Mouse (Mus musculus): ENCODE data around the gene Synj2. TPM values are rescaled to one million over a fixed set of nuclear protein-coding genes. Genes with fewer than 3 reads are reported as not detected.

Synj2 gene
- polyA plus RNA-seq, 1 experiment = 3.1 TPM

DNA sequence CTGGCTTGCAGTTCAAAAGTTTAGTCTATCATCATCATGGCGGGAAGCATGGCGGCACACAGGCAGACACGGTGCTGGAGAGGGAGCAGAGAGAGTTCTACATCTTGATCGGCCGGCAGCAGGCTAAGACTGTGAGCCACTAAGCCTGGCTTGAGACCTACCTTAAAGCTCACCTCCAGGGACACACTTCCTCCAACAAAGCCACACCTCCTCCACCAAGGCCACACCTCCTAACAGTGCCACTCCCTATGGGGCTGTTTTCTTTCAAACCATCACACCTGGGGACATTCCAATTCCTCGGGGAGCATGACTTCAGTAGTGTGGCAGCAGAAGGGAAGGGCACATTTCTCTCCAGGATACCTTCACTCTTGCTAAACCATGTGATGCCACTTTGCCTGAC, 27.5 kb downstream of the Synj2 start:
- H3K4me3 ChIP-seq (replicated peaks; ENCODE audit: control insufficient read depth, low read depth, low read length) = no peak overlapping the region
- WGBS = 84% methylated on average over 6 of the region's 6 CpGs
- no peaks in the 10 kb centered on the region for H3K4me1 ChIP-seq (ENCODE audit: control insufficient read depth, insufficient read depth, low read length)
- TF ChIP-seq CTCF (IDR thresholded peaks at IDR 0.05; ENCODE audit: control insufficient read depth, insufficient read depth, low read length) (no peak), POLR2A (IDR thresholded peaks at IDR 0.05; ENCODE audit: borderline replicate concordance, control insufficient read depth, low read depth, low read length) (no peak)
- no peak overlapping the region for H3K27ac ChIP-seq (ENCODE audit: control insufficient read depth, insufficient read depth, low read depth, low read length, poor library complexity)

DNA sequence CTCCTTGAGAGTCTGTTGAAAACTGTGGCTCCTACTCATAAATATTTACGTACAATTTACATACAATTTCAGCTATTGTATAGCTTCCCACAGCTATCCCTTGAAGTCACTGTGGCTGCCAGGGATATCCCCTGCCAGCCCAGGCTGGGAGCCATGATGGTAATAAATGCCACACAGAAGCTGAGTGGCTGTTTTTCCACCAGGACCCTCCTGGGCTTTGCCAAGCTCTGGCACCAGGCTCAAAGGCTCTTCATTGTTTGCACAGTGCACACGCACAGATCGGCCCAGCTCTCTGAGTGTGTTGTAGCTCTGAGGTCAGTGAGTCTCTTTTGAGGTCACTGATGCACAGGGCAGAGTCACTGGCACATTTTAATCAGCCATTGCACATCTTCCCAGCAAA, 28.2 kb downstream of the Synj2 start:
- 84% methylated on average over 3 of the region's 3 CpGs for WGBS
- Histone ChIP-seq H3K4me3 (replicated peaks; ENCODE audit: control insufficient read depth, low read depth, low read length) (no peak overlapping the region), H3K4me1 (ENCODE audit: control insufficient read depth, insufficient read depth, low read length) (no peaks in the 10 kb centered on the region), H3K27ac (ENCODE audit: control insufficient read depth, insufficient read depth, low read depth, low read length, poor library complexity) (no peak overlapping the region)
- TF ChIP-seq CTCF (IDR thresholded peaks at IDR 0.05; ENCODE audit: control insufficient read depth, insufficient read depth, low read length) = no peak
- no peak for TF ChIP-seq POLR2A (IDR thresholded peaks at IDR 0.05; ENCODE audit: borderline replicate concordance, control insufficient read depth, low read depth, low read length)

DNA sequence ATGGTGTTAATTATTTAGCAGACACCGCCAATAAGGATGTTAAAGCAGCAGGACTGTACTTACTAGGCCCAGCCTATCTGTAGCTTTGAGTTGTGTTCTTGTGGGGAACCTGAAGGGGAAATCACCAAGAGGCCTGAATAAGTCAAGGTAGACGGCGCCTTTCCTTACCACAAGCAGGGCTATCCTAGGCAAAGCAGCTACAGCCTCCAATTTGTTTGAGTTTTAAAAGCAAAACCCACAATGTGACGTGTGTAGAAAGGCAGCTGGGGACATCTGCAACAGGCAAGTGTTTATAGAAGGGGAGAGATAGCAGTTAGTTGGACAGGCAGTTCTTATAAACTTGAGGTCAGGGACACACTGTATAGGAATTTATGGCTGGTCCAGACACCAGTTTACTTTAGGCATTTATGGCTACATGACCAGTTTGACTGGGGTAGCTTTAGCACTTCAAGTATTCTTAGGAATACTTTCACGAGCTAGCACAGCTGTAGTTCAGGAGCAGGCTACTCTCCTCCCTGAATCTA, 29.3 kb downstream of the Synj2 start:
- TF ChIP-seq POLR2A (IDR thresholded peaks at IDR 0.05; ENCODE audit: borderline replicate concordance, control insufficient read depth, low read depth, low read length) = no peak
- no peak overlapping the region for H3K27ac ChIP-seq (ENCODE audit: control insufficient read depth, insufficient read depth, low read depth, low read length, poor library complexity)
- WGBS = 79% methylated on average over 5 of the region's 5 CpGs
- no peaks in the 10 kb centered on the region for H3K4me1 ChIP-seq (ENCODE audit: control insufficient read depth, insufficient read depth, low read length)
- H3K4me3 ChIP-seq (replicated peaks; ENCODE audit: control insufficient read depth, low read depth, low read length) = no peak overlapping the region

DNA sequence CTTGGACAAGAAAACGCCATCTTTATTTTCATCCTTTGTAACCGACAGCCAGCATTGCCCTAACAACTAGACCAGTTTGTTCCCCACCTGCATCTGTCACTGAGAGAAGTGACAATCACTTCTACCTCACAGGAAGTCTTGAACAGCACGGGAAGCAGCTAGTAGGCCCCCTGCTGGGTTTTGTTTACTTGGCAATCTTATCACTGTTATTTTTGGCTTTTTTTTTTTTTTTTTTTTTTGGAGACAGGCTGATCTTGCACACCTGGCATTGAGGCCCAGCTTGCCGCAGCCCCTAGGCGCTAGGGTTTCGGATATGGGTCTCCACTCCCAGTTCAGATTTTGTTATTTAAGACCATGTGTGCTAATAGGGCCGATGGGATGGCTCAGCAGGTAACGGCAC, 32.5 kb downstream of the Synj2 start:
- TF ChIP-seq POLR2A (IDR thresholded peaks at IDR 0.05; ENCODE audit: borderline replicate concordance, control insufficient read depth, low read depth, low read length) (no peak), CTCF (IDR thresholded peaks at IDR 0.05; ENCODE audit: control insufficient read depth, insufficient read depth, low read length) (no peak)
- Histone ChIP-seq H3K4me3 (replicated peaks; ENCODE audit: control insufficient read depth, low read depth, low read length) (no peak overlapping the region), H3K27ac (ENCODE audit: control insufficient read depth, insufficient read depth, low read depth, low read length, poor library complexity) (no peak overlapping the region), H3K4me1 (ENCODE audit: control insufficient read depth, insufficient read depth, low read length) (peaks cover 3% of the 10 kb centered on the region)
- WGBS = 71% methylated on average over 8 of the region's 8 CpGs

DNA sequence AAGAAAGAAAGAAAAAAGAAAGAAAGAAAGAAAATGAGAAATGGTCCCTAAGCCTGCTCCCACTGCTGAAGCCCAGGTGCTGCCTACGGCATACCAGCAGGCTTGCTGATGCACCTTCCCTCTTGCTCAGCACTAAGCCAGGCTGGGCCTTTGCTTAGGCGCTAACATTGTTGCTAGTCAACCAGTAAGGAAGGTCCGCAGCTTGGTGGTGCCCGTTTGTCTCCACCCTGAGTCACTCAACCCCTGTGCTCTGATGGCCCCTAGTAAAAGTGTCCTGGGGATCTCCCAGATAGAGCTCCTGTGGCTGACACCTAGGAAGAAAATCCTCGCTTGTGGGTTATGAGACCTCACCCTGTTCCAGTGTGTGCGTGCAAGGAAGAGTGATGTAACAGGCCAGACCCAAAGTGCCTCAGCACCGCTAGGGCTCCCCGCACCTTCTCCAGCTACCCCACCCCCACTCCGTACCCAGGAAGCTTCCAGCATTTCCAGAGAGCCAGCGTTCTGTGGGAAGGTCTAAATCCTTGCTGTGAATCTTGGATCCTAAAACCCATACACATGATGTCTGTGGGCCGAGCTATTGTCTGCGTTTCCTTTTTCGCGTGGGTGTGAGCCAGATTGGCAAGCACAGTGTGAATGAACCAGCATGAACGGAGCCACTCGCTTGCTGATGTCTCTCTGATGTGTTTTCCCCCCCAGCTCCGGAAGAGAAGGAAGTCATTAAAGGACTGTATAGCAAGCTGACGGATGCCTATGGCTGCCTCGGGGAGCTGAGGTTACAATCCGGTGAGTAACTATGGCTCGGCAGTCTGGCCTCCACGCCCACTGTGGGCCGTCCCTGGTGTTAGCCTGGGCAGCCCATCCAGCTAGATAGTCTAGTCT, 34.3 kb downstream of the Synj2 start:
- peak overlapping the region; percentile 51 for H3K27ac ChIP-seq (ENCODE audit: control insufficient read depth, insufficient read depth, low read depth, low read length, poor library complexity)
- H3K4me3 ChIP-seq (replicated peaks; ENCODE audit: control insufficient read depth, low read depth, low read length) = peak overlapping the region; percentile 51
- 8% methylated on average over 23 of the region's 23 CpGs for WGBS
- H3K4me1 ChIP-seq (ENCODE audit: control insufficient read depth, insufficient read depth, low read length) = peaks cover 3% of the 10 kb centered on the region
- no peak for TF ChIP-seq POLR2A (IDR thresholded peaks at IDR 0.05; ENCODE audit: borderline replicate concordance, control insufficient read depth, low read depth, low read length)

DNA sequence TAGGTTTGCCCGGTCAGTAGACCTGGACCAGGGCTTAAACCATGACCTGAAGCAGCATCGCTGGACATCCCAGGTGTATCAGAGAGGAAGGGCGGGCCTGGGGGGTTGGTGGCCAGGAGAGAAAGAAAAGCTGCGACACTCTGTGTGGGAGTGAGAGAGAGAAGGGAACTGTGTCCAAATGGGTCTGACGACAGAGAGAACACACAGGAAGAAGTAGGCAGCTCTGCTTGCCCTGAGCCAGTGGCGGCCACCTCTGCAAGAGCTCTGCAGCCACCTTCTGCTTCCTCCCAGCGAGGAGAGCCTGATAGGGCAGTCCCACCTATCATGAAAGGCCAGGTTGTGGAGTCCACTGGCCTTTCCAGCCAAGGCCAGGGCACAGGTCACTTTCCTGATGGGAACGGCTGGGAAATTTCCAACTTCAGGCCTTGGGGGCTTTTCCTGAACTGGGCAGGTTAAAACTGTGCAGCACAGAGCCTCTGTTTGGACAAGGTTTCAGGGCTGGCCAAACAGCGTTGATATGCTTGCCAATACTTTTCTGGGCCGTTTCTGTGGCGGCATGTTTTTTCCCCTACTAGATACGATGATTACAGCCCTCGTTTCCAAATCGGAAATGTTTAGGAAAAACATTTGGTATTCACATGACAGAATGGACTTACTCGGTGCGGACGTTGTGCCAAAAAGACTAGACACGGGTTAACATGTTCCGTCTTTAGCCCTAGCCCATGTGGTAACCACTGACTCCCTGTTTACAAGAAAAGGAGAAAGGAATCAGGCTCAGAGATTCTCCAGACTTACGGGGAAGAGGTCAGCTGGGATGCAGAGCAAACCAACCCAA, 35.4 kb downstream of the Synj2 start:
- no peak for TF ChIP-seq CTCF (IDR thresholded peaks at IDR 0.05; ENCODE audit: control insufficient read depth, insufficient read depth, low read length)
- TF ChIP-seq POLR2A (IDR thresholded peaks at IDR 0.05; ENCODE audit: borderline replicate concordance, control insufficient read depth, low read depth, low read length) = no peak
- peak overlapping the region; percentile 51 for H3K4me3 ChIP-seq (replicated peaks; ENCODE audit: control insufficient read depth, low read depth, low read length)
- H3K27ac ChIP-seq (ENCODE audit: control insufficient read depth, insufficient read depth, low read depth, low read length, poor library complexity) = peak overlapping the region; percentile 51
- 56% methylated on average over 20 of the region's 20 CpGs for WGBS
- peaks cover 3% of the 10 kb centered on the region for H3K4me1 ChIP-seq (ENCODE audit: control insufficient read depth, insufficient read depth, low read length)

DNA sequence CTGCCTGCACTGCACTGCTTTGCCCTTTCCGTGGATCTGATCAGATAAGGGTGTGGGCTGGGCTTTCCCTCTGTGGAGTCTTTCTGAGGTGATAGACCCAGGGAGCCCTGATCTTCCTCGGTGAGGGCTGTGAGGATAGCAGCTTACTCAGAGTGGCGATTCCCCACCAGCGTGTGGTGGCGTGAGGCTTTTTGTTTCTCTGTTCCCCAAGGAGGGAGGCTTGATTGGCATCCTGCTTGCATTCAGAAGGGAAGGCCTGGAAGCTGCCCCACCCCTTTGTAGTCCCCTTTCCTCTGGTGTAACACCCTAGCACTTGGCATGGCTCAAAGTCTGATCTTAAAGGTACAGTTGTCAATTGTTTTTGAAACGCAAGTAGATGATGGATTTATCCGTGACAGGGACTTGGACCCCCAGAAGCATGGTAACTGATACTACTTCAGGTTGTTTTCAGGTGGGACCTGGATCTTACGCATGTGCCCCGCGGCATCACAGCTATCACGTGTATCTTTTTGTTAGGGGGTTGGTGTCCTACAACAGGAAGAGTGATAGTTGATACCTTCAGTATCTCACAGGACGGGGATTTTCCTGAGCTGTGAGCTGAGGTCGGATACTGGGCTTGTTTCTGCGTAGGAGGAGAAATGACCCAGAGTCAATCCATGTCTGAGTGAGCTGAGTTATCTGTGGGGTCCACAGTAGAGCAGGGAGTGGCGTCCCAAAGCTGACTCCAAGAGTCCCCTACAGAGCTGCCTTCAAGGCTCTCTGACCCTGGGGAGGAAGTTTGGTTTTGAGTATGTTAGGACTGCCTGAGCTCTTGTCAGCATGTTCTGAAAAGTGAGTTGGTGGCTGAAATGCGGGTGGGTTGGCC, 36.2 kb downstream of the Synj2 start:
- Histone ChIP-seq H3K27ac (ENCODE audit: control insufficient read depth, insufficient read depth, low read depth, low read length, poor library complexity) (no peak overlapping the region; the same call in 1 of the 2 replicates), H3K4me3 (replicated peaks; ENCODE audit: control insufficient read depth, low read depth, low read length) (no peak overlapping the region), H3K4me1 (ENCODE audit: control insufficient read depth, insufficient read depth, low read length) (peaks cover 3% of the 10 kb centered on the region)
- WGBS = 61% methylated on average over 16 of the region's 16 CpGs
- TF ChIP-seq POLR2A (IDR thresholded peaks at IDR 0.05; ENCODE audit: borderline replicate concordance, control insufficient read depth, low read depth, low read length) (no peak), CTCF (IDR thresholded peaks at IDR 0.05; ENCODE audit: control insufficient read depth, insufficient read depth, low read length) (no peak)

All from bone marrow, adult 2 months (tissue).